Mouse (Mus musculus) left cerebral cortex, postnatal 25 days (tissue): ENCODE measurements at regions not wholly inside any gene's neighbourhood (a gene's known extent, or its start where the extent isn't known, plus 50 kb on each side); places are given as distances from the start of the nearest gene placed in this dataset.

Experiments
- DNase-seq, 2 experiments: peaks; one replicate each; pipeline ENCODE4 v3.0.0; 2022; ENCODE audit warnings: low spot score in 2 of 2, mixed read lengths in 1 of 2
- intact Hi-C: fragments of 180-260 bp; cut with DNase I; formaldehyde crosslinking; loops from one replicate; pipeline ENCODE4 v1.15.1; 2025

GRCm38 (mm10) chr16:90619565-90620311 lies 107.5 kb downstream of the Mis18a start:
- DNase-seq: no peak
- intact Hi-C loops: loop anchor here (5.0 kb wide), 2 partner anchors 73 to 122 kb away; no protein-coding TSS in a partner anchor

DNA sequence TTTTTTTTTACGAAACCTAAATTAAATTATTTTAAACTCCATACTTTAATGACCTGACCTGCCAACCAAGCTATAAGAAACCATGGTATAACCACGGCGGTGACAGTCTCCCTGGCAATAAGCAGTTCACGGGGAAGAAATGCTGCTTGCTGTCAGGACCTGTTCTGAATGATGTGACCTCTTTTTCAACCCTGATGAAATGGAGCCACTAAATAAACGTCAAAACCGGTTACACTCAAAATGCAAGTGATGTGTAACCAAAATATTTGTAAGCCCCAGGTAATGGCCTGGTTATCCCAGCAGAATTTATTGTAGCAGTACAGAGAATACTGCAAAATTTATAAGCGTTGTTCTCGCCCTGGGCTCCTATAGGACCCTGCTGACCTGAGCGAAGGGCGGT lies 111.4 kb downstream of the Mis18a start:
- intact Hi-C loops: no loop called here

GRCm38 (mm10) chr16:90614137-90614536 lies 113.1 kb downstream of the Mis18a start:
- no peak for DNase-seq
- intact Hi-C loops: no loop called here

More for the DNA sequence above, 111.4 kb downstream of the Mis18a start:
- DNase-seq: no peak

DNA sequence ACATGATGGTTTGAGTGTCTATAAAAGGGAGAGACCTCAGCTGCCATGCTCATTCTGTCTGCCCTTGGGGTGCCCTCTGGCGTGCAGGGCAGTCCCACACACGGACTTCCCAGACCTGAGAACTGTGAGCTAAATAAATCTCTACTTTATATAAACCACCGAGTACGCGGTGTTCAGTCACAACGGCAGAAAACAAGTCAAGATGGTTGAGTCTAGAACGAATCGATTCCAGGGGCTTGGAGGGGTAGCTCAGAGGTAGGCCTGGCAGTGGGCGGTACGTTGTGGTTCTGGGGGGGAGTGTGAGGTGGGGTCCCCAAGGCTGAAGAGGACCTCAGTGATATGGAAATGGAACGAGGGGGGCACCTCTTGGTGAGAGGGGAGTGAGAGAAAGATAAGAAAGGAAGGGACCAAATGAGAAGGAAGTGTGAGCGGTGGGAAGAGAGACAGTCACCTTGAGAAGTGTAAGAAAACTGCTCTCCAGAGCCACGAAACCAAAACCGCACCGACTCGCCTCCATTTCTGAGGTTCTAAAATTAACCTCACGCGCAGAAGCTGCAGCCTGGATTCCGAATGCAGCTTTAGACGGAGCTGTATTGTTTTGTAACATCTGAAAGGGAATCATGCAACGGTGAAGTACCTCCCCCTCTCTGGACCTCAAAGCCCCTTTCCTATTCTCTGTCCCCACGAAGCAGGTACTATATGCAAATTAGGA lies 117.0 kb downstream of the Mis18a start:
- DNase-seq: peak; percentile 18 to 80

GRCm38 (mm10) chr16:90599329-90599870 lies 127.8 kb downstream of the Mis18a start:
- peak; percentile 21 to 77 for DNase-seq
- intact Hi-C loops: no loop called here

More for the DNA sequence above, 117.0 kb downstream of the Mis18a start:
- intact Hi-C loops: no loop called here

DNA sequence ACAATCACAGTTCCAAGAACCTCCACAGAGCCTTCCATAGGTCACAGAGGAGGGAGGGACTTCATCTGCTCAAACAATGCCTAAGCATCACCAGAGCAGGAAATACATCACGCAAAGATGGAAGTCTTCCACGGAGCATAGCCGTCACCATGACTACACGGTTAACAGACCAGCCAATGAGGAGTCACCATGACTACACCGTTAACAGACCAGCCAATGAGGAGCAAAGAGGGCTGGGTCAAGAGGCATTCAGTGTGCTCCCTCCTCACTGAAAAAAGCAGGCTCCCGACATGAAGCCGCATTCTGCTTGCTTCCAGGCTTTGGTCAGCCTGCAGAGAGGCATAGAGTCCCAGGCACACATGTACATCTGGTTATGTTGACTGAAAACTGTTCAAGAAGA lies 128.5 kb downstream of the Mis18a start:
- peak in 1 of 2 experiments; percentile 29 for DNase-seq
- intact Hi-C loops: no loop called here

GRCm38 (mm10) chr16:90592721-90593481 lies 134.3 kb downstream of the Mis18a start:
- intact Hi-C loops: no loop called here
- peak; percentile 28 to 64 for DNase-seq

DNA sequence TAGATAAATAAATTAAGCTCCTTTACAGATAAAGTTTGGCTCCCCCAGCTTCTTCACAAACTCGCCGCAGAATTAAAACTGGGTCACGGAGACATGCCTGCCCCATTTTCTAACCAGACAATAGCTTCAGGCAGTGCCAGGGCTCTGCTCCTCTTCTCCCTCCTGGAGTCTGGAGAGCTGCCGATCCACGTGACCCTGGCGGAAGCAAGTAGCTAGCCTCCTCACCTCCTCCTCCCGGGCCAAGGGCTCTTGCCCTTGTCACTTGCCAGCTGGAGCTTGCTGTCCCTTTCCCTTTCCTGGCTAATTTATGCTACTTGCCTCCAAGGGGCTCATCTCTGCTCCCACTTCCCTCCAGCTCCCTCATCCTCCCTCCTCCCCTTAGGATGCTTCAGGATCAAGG lies 142.0 kb downstream of the Mis18a start:
- intact Hi-C loops: no loop called here
- no peak for DNase-seq

- intact Hi-C loops: no loop called here
- peak; percentile 18 to 72 for DNase-seq
These were observed 146.8 kb downstream of the Mis18a start for GRCm38 (mm10) chr16:90580411-90580810.

GRCm38 (mm10) chr16:90571107-90571506 lies 156.1 kb downstream of the Mis18a start:
- peak in 1 of 2 experiments; percentile 58 for DNase-seq
- intact Hi-C loops: loop anchor here (1.0 to 2.0 kb wide), 3 partner anchors 51 to 138 kb away; no protein-coding TSS in a partner anchor

DNA sequence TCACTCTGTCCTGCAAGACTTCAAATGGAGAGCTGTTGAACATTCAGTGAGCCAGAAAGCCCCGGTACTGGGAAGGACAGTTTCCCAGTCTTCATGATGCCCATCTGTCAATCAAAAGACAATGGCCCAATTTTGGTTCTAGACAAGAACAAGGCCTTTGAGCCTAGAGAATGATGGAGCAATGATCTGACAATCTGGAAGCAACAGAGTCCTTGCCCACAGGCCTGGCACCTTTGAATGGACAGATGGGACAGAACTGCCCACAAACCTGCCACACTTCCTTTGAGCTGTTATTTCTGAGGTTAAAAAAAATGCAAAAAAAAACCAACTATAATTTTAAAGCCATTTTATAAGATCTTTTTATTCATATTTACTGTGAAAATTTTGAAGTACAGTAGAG lies 157.4 kb downstream of the Mis18a start:
- peak in 1 of 2 experiments; percentile 59 for DNase-seq
- intact Hi-C loops: loop anchor here (2.0 kb wide), 2 partner anchors 97 to 139 kb away; no protein-coding TSS in a partner anchor

DNA sequence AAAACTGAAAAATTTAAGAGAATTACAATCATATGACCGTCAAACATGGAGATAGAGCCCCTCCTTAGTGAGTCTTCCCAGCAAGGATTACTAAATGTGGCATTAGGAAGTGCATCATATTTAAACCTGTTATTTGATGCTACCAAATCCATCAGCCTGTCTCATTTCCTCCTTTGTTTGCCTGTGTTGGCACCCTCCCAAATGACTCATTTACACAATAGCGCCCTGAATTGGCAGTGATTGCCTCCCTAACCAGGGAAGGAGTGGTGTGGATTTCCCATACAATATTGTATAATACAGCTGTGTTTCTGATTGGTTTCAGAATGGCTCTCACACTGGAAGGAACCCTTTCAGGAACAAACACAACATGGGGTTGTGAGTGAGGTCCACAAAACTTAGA lies 162.0 kb downstream of the Mis18a start:
- intact Hi-C loops: no loop called here
- DNase-seq: peak in 1 of 2 experiments; percentile 39

DNA sequence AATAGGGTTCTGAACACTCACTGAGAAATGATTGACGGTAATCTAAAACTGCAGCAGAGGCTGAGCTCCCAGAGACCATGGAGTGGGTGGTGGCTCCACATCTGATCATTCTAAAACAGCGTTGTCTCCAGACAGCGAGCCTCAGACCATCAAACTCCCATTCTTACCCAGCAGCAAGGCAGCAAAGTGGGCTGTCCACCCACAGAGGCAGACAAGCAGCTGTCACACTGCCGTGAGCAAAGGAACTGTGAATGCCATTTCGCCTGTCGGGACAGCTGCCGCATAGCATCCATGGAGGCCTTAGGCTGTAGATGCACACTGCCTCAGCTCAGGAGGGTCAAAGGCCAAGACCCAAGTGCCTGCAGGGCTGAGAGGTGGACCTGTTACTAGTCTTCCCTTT lies 167.3 kb downstream of the Hunk start:
- peak; percentile 32 to 68 for DNase-seq
- intact Hi-C loops: no loop called here

GRCm38 (mm10) chr16:90551041-90551440 lies 165.2 kb downstream of the Hunk start:
- DNase-seq: no peak
- intact Hi-C loops: no loop called here

GRCm38 (mm10) chr16:90550058-90550795 lies 164.4 kb downstream of the Hunk start:
- intact Hi-C loops: no loop called here
- no peak for DNase-seq
